Mouse (Mus musculus) liver, embryonic 15.5 days (tissue): ENCODE measurements at regions not wholly inside any gene's neighbourhood (a gene's known extent, or its start where the extent isn't known, plus 50 kb on each side); places are given as distances from the start of the nearest gene placed in this dataset.
"Not testable (repeated sequence)": the region's sequence is repeated elsewhere in the genome, so short reads cannot be mapped to it uniquely, and the experiment has no call there.

Source experiments
- ATAC-seq: fragments of 200-750 bp; cut with Nextera tagmentation; 2 replicates; pipeline ENCODE4 v1.8.0; 2017; ENCODE audit warnings: moderate number of reproducible peaks, mild to moderate bottlenecking, moderate library complexity; ENCODE audit not compliant: insufficient read depth
- H3K27ac ChIP-seq: fragments of 300-500 bp; sonication (generic); replicated peaks from 2 replicates; pipeline ENCODE4 v1.5.1; 2015; ENCODE audit warnings: mild to moderate bottlenecking, inconsistent platforms
- H3K27me3 ChIP-seq: fragments of 300-500 bp; sonication (generic); 2 replicates; pipeline ENCODE4 v1.6.1; 2015; ENCODE audit warnings: mild to moderate bottlenecking, inconsistent platforms
- H3K36me3 ChIP-seq: fragments of 300-500 bp; sonication (generic); replicated peaks from 2 replicates; pipeline ENCODE4 v1.6.1; 2015; ENCODE audit warnings: moderate library complexity, mild to moderate bottlenecking, inconsistent platforms
- H3K4me1 ChIP-seq: fragments of 300-500 bp; sonication (generic); replicated peaks from 2 replicates; pipeline ENCODE4 v1.6.1; 2015; ENCODE audit warnings: inconsistent platforms
- H3K4me2 ChIP-seq: fragments of 300-500 bp; sonication (generic); 2 replicates; pipeline ENCODE4 v1.6.1; 2015; ENCODE audit warnings: moderate library complexity, mild to moderate bottlenecking, inconsistent platforms
- H3K4me3 ChIP-seq: fragments of 300-500 bp; sonication (generic); replicated peaks from 2 replicates; pipeline ENCODE4 v1.5.1; 2015; ENCODE audit warnings: mild to moderate bottlenecking, inconsistent platforms
- H3K9ac ChIP-seq: fragments of 300-500 bp; sonication (generic); 2 replicates; pipeline ENCODE4 v1.6.1; 2015; ENCODE audit warnings: moderate library complexity, mild to moderate bottlenecking, inconsistent platforms
- H3K9me3 ChIP-seq: fragments of 300-500 bp; sonication (generic); replicated peaks from 2 replicates; pipeline ENCODE4 v1.6.1; 2016; ENCODE audit warnings: inconsistent platforms
- WGBS: fragments of 180-500 bp; shearing (Covaris S2); methylation state at CpG from one replicate; pipeline ENCODE4 v1.1.7; 2015; ENCODE audit warnings: mixed read lengths; ENCODE audit not compliant: insufficient replicate concordance; 5-methylcytosine and 5-hydroxymethylcytosine counted together

GRCm38 (mm10) chr12:107171676-107172075 is 316.8 kb upstream of the 3110018I06Rik start:
- H3K4me2 ChIP-seq: no peak overlapping the region
- no peak for ATAC-seq

GRCm38 (mm10) chr12:107178676-107179075 is 309.8 kb upstream of the 3110018I06Rik start:
- no peaks in the 10 kb centered on the region for H3K4me1 ChIP-seq
- no peaks in the 10 kb centered on the region for H3K36me3 ChIP-seq
- H3K9ac ChIP-seq: no peak overlapping the region
- 62% methylated on average over 6 of the region's 6 CpGs for WGBS
- ATAC-seq: no peak
- no peak overlapping the region for H3K27ac ChIP-seq
- H3K4me3 ChIP-seq: no peak overlapping the region
- H3K9me3 ChIP-seq: no peaks in the 10 kb centered on the region
- no peaks in the 10 kb centered on the region for H3K27me3 ChIP-seq
- no peak overlapping the region for H3K4me2 ChIP-seq

More at GRCm38 (mm10) chr12:107171676-107172075, 316.8 kb upstream of the 3110018I06Rik start:
- no peaks in the 10 kb centered on the region for H3K4me1 ChIP-seq
- 74% methylated on average over 15 of the region's 15 CpGs for WGBS
- no peaks in the 10 kb centered on the region for H3K27me3 ChIP-seq
- no peak overlapping the region for H3K9ac ChIP-seq
- no peaks in the 10 kb centered on the region for H3K9me3 ChIP-seq
- H3K4me3 ChIP-seq: no peak overlapping the region
- H3K36me3 ChIP-seq: no peaks in the 10 kb centered on the region
- no peak overlapping the region for H3K27ac ChIP-seq

- Histone ChIP-seq H3K36me3 (no peaks in the 10 kb centered on the region), H3K9ac (no peak overlapping the region), H3K27me3 (no peaks in the 10 kb centered on the region), H3K4me2 (no peak overlapping the region), H3K4me1 (no peaks in the 10 kb centered on the region), H3K27ac (no peak overlapping the region), H3K9me3 (no peaks in the 10 kb centered on the region), H3K4me3 (no peak overlapping the region)
- 59% methylated on average over 3 of the region's 3 CpGs for WGBS
- ATAC-seq: no peak
Observed at GRCm38 (mm10) chr12:107180501-107180900, 307.9 kb upstream of the 3110018I06Rik start.

- H3K27ac ChIP-seq: no peak overlapping the region
- H3K4me3 ChIP-seq: no peak overlapping the region
- H3K4me1 ChIP-seq: no peaks in the 10 kb centered on the region
- no peaks in the 10 kb centered on the region for H3K9me3 ChIP-seq
- no peak for ATAC-seq
- no peak overlapping the region for H3K9ac ChIP-seq
- no peaks in the 10 kb centered on the region for H3K27me3 ChIP-seq
- no peak overlapping the region for H3K4me2 ChIP-seq
- H3K36me3 ChIP-seq: no peaks in the 10 kb centered on the region
- WGBS: 78% methylated on average over 9 of the region's 9 CpGs
Observed at GRCm38 (mm10) chr12:107181291-107181690, 307.1 kb upstream of the 3110018I06Rik start.

GRCm38 (mm10) chr12:107182091-107182655 is 306.3 kb upstream of the 3110018I06Rik start:
- Histone ChIP-seq H3K4me2 (no peak overlapping the region), H3K27ac (no peak overlapping the region), H3K4me3 (no peak overlapping the region), H3K9me3 (no peaks in the 10 kb centered on the region), H3K4me1 (no peaks in the 10 kb centered on the region), H3K9ac (no peak overlapping the region), H3K36me3 (no peaks in the 10 kb centered on the region), H3K27me3 (no peaks in the 10 kb centered on the region)
- no peak for ATAC-seq
- WGBS: 73% methylated on average over 18 of the region's 18 CpGs

- H3K9ac ChIP-seq: no peak overlapping the region
- H3K9me3 ChIP-seq: no peaks in the 10 kb centered on the region
- H3K4me1 ChIP-seq: no peaks in the 10 kb centered on the region
- H3K36me3 ChIP-seq: no peaks in the 10 kb centered on the region
- 48% methylated on average over 9 of the region's 9 CpGs for WGBS
- no peaks in the 10 kb centered on the region for H3K27me3 ChIP-seq
- no peak overlapping the region for H3K4me2 ChIP-seq
- H3K27ac ChIP-seq: no peak overlapping the region
- H3K4me3 ChIP-seq: no peak overlapping the region
- no peak for ATAC-seq
Observed at GRCm38 (mm10) chr12:107183283-107183682, 305.1 kb upstream of the 3110018I06Rik start.

GRCm38 (mm10) chr12:107184426-107184825 is 304.0 kb upstream of the 3110018I06Rik start:
- no peaks in the 10 kb centered on the region for H3K36me3 ChIP-seq
- H3K27me3 ChIP-seq: no peaks in the 10 kb centered on the region
- no peak overlapping the region for H3K4me3 ChIP-seq
- H3K9me3 ChIP-seq: no peaks in the 10 kb centered on the region
- H3K4me2 ChIP-seq: no peak overlapping the region
- no peak overlapping the region for H3K9ac ChIP-seq
- no peaks in the 10 kb centered on the region for H3K4me1 ChIP-seq
- WGBS: 39% methylated on average over 3 of the region's 3 CpGs
- no peak overlapping the region for H3K27ac ChIP-seq
- no peak for ATAC-seq

- no peak overlapping the region for H3K9ac ChIP-seq
- 54% methylated on average over 6 of the region's 6 CpGs for WGBS
- no peak for ATAC-seq
Observed at GRCm38 (mm10) chr12:107186361-107186760, 302.1 kb upstream of the 3110018I06Rik start.

GRCm38 (mm10) chr12:107188055-107188454 is 300.4 kb upstream of the 3110018I06Rik start:
- no peak for ATAC-seq
- Histone ChIP-seq H3K9me3 (no peaks in the 10 kb centered on the region), H3K4me3 (no peak overlapping the region), H3K4me2 (no peak overlapping the region), H3K27ac (no peak overlapping the region), H3K4me1 (no peaks in the 10 kb centered on the region), H3K27me3 (no peaks in the 10 kb centered on the region), H3K9ac (no peak overlapping the region), H3K36me3 (no peaks in the 10 kb centered on the region)
- WGBS: 57% methylated on average over 5 of the region's 5 CpGs

More at GRCm38 (mm10) chr12:107186361-107186760, 302.1 kb upstream of the 3110018I06Rik start:
- Histone ChIP-seq H3K4me3 (no peak overlapping the region), H3K27me3 (no peaks in the 10 kb centered on the region), H3K4me2 (no peak overlapping the region), H3K36me3 (no peaks in the 10 kb centered on the region), H3K4me1 (no peaks in the 10 kb centered on the region), H3K9me3 (no peaks in the 10 kb centered on the region), H3K27ac (no peak overlapping the region)

GRCm38 (mm10) chr12:107198389-107199018 is 289.9 kb upstream of the 3110018I06Rik start:
- no peak for ATAC-seq
- no peak overlapping the region for H3K9ac ChIP-seq
- no peaks in the 10 kb centered on the region for H3K9me3 ChIP-seq
- no peak overlapping the region for H3K27ac ChIP-seq
- no peaks in the 10 kb centered on the region for H3K27me3 ChIP-seq
- H3K4me3 ChIP-seq: no peak overlapping the region
- H3K36me3 ChIP-seq: no peaks in the 10 kb centered on the region
- H3K4me1 ChIP-seq: no peaks in the 10 kb centered on the region
- H3K4me2 ChIP-seq: no peak overlapping the region
- WGBS: 45% methylated on average over 2 of the region's 2 CpGs

GRCm38 (mm10) chr12:107200903-107201302 is 287.5 kb upstream of the 3110018I06Rik start:
- H3K27me3 ChIP-seq: no peaks in the 10 kb centered on the region
- 31% methylated on average over 4 of the region's 4 CpGs for WGBS
- ATAC-seq: no peak
- no peaks in the 10 kb centered on the region for H3K9me3 ChIP-seq
- no peaks in the 10 kb centered on the region for H3K36me3 ChIP-seq
- H3K9ac ChIP-seq: no peak overlapping the region
- no peak overlapping the region for H3K4me2 ChIP-seq
- H3K4me3 ChIP-seq: no peak overlapping the region
- H3K27ac ChIP-seq: no peak overlapping the region
- H3K4me1 ChIP-seq: no peaks in the 10 kb centered on the region

GRCm38 (mm10) chr12:107208826-107209225 is 279.6 kb upstream of the 3110018I06Rik start:
- H3K27me3 ChIP-seq, H3K36me3 ChIP-seq, H3K9me3 ChIP-seq, H3K27ac ChIP-seq, H3K4me3 ChIP-seq, H3K4me1 ChIP-seq, ATAC-seq, H3K4me2 ChIP-seq, H3K9ac ChIP-seq: not testable (repeated sequence)
- 65% methylated on average over 6 of the region's 6 CpGs for WGBS
